Mouse (Mus musculus) R1 (cell line): ENCODE data around the gene Atxn1.
A peak's percentile ranks its signal among the peaks of the same experiment; 100 is the strongest.

Experiments used
- DNase-seq: peaks from one replicate; pipeline ENCODE4 v3.0.0-alpha.2; 2018; ENCODE audit warnings: low read depth, low spot score

The Atxn1 gene

GRCm38 (mm10) chr13:45900776-45901175, 64.0 kb downstream of the Atxn1 start:
- DNase-seq: no peak

- DNase-seq: peak; percentile 10
Measured at GRCm38 (mm10) chr13:45897571-45897970, 67.2 kb downstream of the Atxn1 start.

DNA sequence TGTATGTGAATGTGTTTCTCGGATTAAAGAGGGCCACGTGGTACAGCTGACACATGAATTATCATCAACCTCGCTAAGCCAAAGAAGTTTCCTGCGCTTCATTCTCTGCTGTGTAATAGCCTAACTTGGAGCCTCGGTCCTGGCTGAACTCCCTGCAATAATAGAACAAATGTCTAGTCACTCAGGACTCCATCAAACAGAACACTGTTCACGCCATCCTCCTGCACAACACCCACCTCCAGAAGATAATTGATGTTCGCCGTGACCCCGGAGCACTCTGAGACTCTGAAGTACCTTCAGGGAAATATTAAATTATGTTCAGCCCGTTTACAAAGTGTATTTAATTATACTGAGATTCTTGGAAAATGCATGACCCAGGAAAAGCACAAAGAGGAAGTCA, 70.0 kb downstream of the Atxn1 start:
- DNase-seq: no peak

DNA sequence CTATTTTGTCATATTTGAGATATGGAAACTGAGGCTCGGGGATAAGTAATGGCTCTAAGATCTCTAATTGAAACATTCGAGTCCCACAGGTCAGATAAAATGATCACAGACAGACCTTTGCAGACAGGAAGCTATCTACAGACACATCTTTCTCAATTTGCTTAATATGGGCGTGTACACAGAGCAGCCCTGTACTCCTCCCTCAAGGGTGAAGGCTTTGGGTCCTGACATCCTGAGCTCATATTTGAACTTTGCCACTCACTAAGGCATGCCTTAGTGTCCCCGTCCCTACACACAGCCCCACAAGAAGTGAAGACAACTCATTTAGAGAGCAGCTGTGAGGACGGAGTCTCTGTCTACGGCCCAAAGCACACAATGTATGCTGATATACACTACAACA, 70.6 kb downstream of the Atxn1 start:
- no peak for DNase-seq

- no peak for DNase-seq
Measured at GRCm38 (mm10) chr13:45891073-45891472, 73.7 kb downstream of the Atxn1 start.

DNA sequence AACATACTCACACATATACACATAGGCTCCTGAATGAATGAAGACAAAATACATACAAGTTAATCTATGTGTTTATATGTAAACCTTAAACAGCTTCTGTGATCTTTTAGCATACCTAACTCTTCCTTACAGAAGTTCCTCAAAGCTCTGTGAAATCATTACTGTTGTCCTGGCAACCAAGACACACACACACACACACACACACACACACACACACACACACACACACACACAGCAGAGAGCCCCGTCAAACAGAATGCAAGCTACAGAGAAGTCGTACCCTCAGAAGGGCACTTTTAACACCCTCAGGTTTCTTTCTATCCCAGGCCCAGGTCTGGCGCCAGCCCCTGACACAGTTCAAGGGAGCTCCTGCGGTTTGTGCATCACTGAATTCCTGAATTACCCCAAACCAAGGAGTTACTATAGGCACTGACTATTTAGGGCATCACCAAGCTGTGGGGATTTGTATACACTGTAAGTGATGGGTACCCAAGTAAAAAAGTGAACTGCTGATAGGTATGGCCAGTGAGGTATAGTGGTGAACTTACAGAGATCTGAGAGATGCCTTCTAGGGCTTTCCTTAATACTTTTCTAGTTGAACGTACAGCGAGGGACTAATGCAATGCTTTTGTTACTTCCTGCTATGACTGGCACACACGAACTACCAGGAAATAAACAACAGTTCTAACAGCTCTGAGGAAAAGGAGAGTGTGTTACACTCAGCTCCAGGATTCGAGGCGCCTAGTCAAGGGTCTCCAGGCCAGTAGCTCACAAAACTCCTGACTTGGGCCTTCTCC, 75.7 kb downstream of the Atxn1 start:
- no peak for DNase-seq

GRCm38 (mm10) chr13:45884878-45885277, 79.9 kb downstream of the Atxn1 start:
- DNase-seq: no peak

- no peak for DNase-seq
Measured at GRCm38 (mm10) chr13:45883791-45884238, 81.0 kb downstream of the Atxn1 start.

- no peak for DNase-seq
Measured at GRCm38 (mm10) chr13:45882976-45883440, 81.8 kb downstream of the Atxn1 start.

GRCm38 (mm10) chr13:45880543-45880845, 84.3 kb downstream of the Atxn1 start:
- DNase-seq: no peak

GRCm38 (mm10) chr13:45879746-45880542, 84.9 kb downstream of the Atxn1 start:
- DNase-seq: no peak

- DNase-seq: no peak
Measured at GRCm38 (mm10) chr13:45876939-45877338, 87.9 kb downstream of the Atxn1 start.

DNA sequence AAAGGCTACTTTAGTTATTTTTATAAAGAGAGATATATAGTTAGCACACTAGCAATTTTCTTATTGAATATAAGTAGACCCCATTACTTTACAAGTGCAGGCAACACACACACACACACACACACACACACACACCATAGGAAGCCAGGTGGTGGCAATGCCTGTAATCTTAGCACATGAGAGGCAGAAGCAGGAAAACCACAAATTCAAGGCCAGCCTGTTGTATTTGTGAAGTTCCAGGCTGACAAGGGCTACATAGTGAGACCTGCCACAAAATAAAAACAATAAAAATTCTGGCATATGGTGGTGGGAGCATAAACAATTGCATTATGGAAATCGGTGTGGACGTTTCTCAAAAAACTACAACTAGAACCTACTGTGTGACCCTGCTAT, 88.4 kb downstream of the Atxn1 start:
- DNase-seq: no peak

DNA sequence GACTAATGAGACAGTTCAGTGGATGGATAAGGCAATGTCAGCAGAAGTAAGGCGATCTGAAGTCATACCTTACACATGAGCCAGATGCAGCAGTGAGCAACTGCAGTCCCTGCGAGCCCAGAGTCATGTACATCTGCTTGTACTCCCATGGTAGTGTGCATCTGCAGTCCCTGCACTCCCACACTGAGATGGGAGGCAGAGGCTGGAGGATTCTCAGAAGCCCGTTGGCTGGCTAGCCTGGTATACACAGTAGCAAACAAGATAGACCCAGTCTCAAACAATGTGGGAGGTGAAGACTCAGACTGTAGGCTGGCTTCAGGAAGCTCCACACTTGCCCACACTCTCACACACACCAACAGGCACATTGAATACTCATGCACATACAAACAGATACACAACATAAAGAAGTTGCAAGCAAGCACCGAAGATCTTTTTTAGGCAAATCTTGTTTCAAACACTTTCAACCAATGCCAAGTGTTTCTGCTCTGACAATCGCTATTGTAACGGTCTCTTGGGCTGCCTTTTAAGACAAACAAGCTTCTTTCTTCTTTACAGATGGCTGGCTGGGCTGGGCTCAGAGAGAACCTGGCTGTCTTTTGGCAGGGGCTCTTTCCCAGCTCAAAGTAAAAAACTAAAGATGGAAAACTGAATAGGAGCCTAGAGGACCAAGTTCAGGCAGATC, 89.0 kb downstream of the Atxn1 start:
- no peak for DNase-seq

GRCm38 (mm10) chr13:45874196-45874595, 90.6 kb downstream of the Atxn1 start:
- DNase-seq: no peak

- DNase-seq: no peak
Measured at GRCm38 (mm10) chr13:45872966-45873365, 91.8 kb downstream of the Atxn1 start.

DNA sequence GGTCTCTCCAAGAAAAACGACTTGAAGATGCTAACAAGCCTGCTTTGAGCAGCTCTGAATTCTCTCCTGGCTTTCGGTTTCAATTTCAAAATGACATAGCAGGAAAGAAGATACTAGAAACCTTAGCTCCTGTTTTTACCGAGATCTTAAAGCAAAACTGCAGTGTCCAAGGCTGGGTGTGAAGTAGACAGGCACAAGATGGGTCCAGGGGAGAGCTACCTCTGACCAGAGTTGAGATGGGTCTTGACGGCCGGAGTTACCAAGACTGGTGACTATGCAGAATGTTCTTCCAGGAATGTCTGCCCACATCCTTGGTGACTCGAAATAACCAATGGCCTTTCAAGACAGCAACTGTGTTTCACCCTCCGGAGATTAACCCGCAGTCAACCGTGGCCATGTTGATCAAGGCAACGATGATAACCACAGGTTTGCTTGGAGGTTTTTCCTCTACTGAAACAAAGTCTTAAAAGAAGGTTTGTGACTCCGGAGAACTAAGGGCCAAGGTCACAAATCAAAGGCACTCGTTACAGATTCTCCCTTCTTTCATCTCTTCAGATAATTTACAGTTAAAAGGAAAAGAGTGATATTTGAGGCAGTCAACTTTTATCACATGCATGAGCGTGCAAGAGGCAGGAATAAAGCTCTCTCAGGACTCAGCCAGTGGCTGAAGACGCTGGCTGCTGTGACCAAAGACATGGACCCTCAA, 92.6 kb downstream of the Atxn1 start:
- DNase-seq: no peak

DNA sequence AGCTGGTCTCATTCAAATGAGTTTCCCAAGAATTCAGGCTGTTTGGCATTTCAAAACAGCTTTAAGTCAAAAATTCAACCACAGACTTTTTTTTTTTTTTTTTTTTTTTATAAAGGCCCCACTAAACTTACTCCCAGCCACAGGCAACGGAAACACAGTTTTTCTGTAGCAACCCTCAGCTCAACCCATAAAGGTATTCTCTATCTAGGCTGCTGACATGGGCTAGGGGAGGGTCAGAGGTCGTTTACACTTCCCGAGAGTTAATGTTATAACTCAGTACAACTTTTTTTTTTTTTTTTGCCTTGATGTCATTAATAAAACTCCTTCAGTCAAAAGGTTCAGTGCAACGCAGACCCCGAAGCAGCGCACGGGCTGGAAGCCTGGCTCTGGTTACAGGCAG, 93.3 kb downstream of the Atxn1 start:
- no peak for DNase-seq

- no peak for DNase-seq
Measured at GRCm38 (mm10) chr13:45868886-45869285, 95.9 kb downstream of the Atxn1 start.

DNA sequence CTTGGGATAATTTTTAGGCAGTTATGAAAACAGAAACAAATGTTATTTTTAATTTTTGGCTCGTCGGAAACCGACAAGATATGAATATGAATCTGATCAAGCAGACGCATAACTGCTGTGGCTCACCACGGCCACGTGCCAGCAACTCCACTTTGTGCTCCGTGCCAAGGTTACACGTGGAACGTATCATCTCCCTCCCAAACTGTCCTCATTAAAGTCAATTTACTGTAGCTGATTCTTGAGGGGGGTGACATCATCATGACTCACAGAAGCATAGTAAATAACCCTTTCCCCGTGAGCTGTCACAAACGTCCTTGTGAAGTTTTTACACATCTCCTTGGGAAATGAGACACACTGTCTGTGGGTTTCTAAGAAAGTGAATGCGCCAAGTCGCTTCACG, 97.5 kb downstream of the Atxn1 start:
- DNase-seq: no peak

GRCm38 (mm10) chr13:45866615-45867245, 98.1 kb downstream of the Atxn1 start:
- no peak for DNase-seq
